ENCODE assay signal across 8 mouse cellular contexts in genomic region chr13:37311555-37312221, GRCm38 (mm10). TPM values are rescaled to one million over a fixed set of nuclear protein-coding genes. Genes with fewer than 3 reads are reported as not detected.
A peak's percentile ranks its signal among the peaks of the same experiment; 100 is the strongest.
DNase-seq lines count a peak whose midpoint lies in the region; ATAC-seq and TF ChIP-seq lines count a peak whose summit lies in the region.

No protein-coding gene starts in this region.

- 15% methylated on average over 27 of the region's 27 CpGs for WGBS in embryonic facial prominence, embryonic 13.5 days
- WGBS in hindbrain, postnatal 0 days = 12% methylated on average over 27 of the region's 27 CpGs
- 39% methylated on average over 27 of the region's 27 CpGs for WGBS in liver, postnatal 0 days (ENCODE audit: insufficient replicate concordance)

- peak overlapping the region; percentile 81 for H3K4me2 ChIP-seq in embryonic facial prominence, embryonic 13.5 days
- H3K4me2 ChIP-seq in hindbrain, postnatal 0 days (ENCODE audit: low read depth, low read length) = peak overlapping the region; percentile 56
- peak overlapping the region; percentile 71 for H3K4me2 ChIP-seq in liver, postnatal 0 days (ENCODE audit: low read depth, low read length)

- peaks cover 19% of the 10 kb centered on the region for H3K27me3 ChIP-seq in embryonic facial prominence, embryonic 13.5 days
- no peaks in the 10 kb centered on the region for H3K27me3 ChIP-seq in hindbrain, postnatal 0 days (ENCODE audit: insufficient read depth, low read length)
- H3K27me3 ChIP-seq in liver, postnatal 0 days (ENCODE audit: insufficient read depth, low read length) = peaks cover 8% of the 10 kb centered on the region

- no peak for TF ChIP-seq CTCF in hindbrain, postnatal 0 days (IDR thresholded peaks at IDR 0.05; ENCODE audit: low read depth)
- no peak for TF ChIP-seq CTCF in liver, postnatal 0 days (IDR thresholded peaks at IDR 0.05; ENCODE audit: low read depth)

- peak; percentile 15; the same call in 1 of the 2 replicates for ATAC-seq in frontal cortex, adult (ENCODE audit: low TSS enrichment)
- ATAC-seq in embryonic facial prominence, embryonic 13.5 days (ENCODE audit: insufficient number of reproducible peaks, insufficient read depth, low FRiP score, low TSS enrichment, low read depth) = no peak
- peak; percentile 50 for ATAC-seq in hindbrain, postnatal 0 days
- no peak for ATAC-seq in liver, postnatal 0 days

- no peak for TF ChIP-seq EP300 in liver, postnatal 0 days (IDR thresholded peaks at IDR 0.05; ENCODE audit: low read depth)

- H3K4me3 ChIP-seq in embryonic facial prominence, embryonic 13.5 days = peak overlapping the region; percentile 40
- peak overlapping the region; percentile 26 for H3K4me3 ChIP-seq in hindbrain, postnatal 0 days (ENCODE audit: low read length)
- no peak overlapping the region; the same call in 1 of the 2 replicates for H3K4me3 ChIP-seq in liver, postnatal 0 days (ENCODE audit: low read depth, low read length)

- H3K9me3 ChIP-seq in embryonic facial prominence, embryonic 13.5 days = no peaks in the 10 kb centered on the region
- no peaks in the 10 kb centered on the region for H3K9me3 ChIP-seq in hindbrain, postnatal 0 days (ENCODE audit: low read length)
- no peaks in the 10 kb centered on the region for H3K9me3 ChIP-seq in liver, postnatal 0 days (ENCODE audit: low read length)

- H3K4me1 ChIP-seq in embryonic facial prominence, embryonic 13.5 days = peaks cover 12% of the 10 kb centered on the region
- peaks cover 7% of the 10 kb centered on the region; the same call in 1 of the 2 replicates for H3K4me1 ChIP-seq in hindbrain, postnatal 0 days (ENCODE audit: insufficient read depth, low read length)
- no peaks in the 10 kb centered on the region for H3K4me1 ChIP-seq in liver, postnatal 0 days (ENCODE audit: insufficient read depth)

- no peak for DNase-seq in frontal cortex, postnatal 25 days (ENCODE audit: low spot score in 2 of 2)
- peak; percentile 66 for DNase-seq in MN1 (ENCODE audit: low spot score)
- DNase-seq in hindbrain, postnatal 0 days (ENCODE audit: low spot score) = peak; percentile 82
- DNase-seq in liver, postnatal 0 days = peak; percentile 21
- peak; percentile 63 for DNase-seq in right cerebral cortex, postnatal 4 days
- no peak for DNase-seq in urinary bladder, postnatal 25 days (ENCODE audit: low spot score)

- H3K36me3 ChIP-seq in embryonic facial prominence, embryonic 13.5 days = no peaks in the 10 kb centered on the region
- no peaks in the 10 kb centered on the region for H3K36me3 ChIP-seq in hindbrain, postnatal 0 days (ENCODE audit: insufficient read depth, low read length)
- H3K36me3 ChIP-seq in liver, postnatal 0 days (replicated peaks; ENCODE audit: insufficient read depth, low read length) = no peaks in the 10 kb centered on the region

- H3K9ac ChIP-seq in embryonic facial prominence, embryonic 13.5 days = peak overlapping the region; percentile 70
- peak overlapping the region; percentile 58 for H3K9ac ChIP-seq in hindbrain, postnatal 0 days (replicated peaks; ENCODE audit: low read length)
- no peak overlapping the region for H3K9ac ChIP-seq in liver, postnatal 0 days (replicated peaks)

- no peak overlapping the region for H3K27ac ChIP-seq in embryonic facial prominence, embryonic 13.5 days
- peak overlapping the region; percentile 80 for H3K27ac ChIP-seq in hindbrain, postnatal 0 days
- no peak overlapping the region for H3K27ac ChIP-seq in liver, postnatal 0 days (ENCODE audit: low read depth)

RNA-seq across cellular contexts. Expression of gene Ly86, which starts 33.3 kb away (rescaled TPM):
- polyA plus RNA-seq in embryonic facial prominence, embryonic 13.5 days (2015; fragmentation: Nextera tagmentation; extraction: Ambion mirVana) = 6.3 and 6.9 TPM in 2 replicates
- total RNA-seq in hindbrain, postnatal 0 days (2014; rRNA removed) = 8.9 and 9.3 TPM in 2 replicates
- 12.1 and 13.2 TPM in 2 replicates for polyA plus RNA-seq in hindbrain, postnatal 0 days (2015; fragmentation: Nextera tagmentation; extraction: Ambion mirVana)
- 18.9 and 19.1 TPM in 2 replicates for polyA plus RNA-seq in liver, postnatal 0 days (2015; fragmentation: Nextera tagmentation; extraction: Ambion mirVana)

Comparison
In these comparisons a context has a peak if more than half of its experiments do, and no peak if none do; other contexts are left out.
1. ATAC-seq: peak in frontal cortex, adult (single experiment) and hindbrain, postnatal 0 days (single experiment); none in embryonic facial prominence, embryonic 13.5 days (single experiment) and liver, postnatal 0 days (single experiment).
2. DNase-seq: peak in MN1 (single experiment), hindbrain, postnatal 0 days (single experiment), liver, postnatal 0 days (single experiment) and right cerebral cortex, postnatal 4 days (single experiment); none in frontal cortex, postnatal 25 days (0 of 2) and urinary bladder, postnatal 25 days (single experiment).
3. Peak in every context shown above with its lines, with median percentiles within 50 percentile points of each other: H3K4me2 ChIP-seq.